Mouse (Mus musculus) megakaryocyte, embryonic 14.5 days (primary cell): Measurements from ENCODE around the gene Trim46.

Source experiments
- FLI1 ChIP-seq: IDR thresholded peaks from 2 replicates; pipeline ENCODE4 v1.6.1; 2012; ENCODE audit warnings: low read length, inconsistent platforms, mixed read lengths
- GATA1 ChIP-seq: IDR thresholded peaks from 3 replicates; pipeline ENCODE4 v1.6.1; 2012; ENCODE audit warnings: mixed read lengths, low read length, inconsistent platforms, borderline replicate concordance

GRCm38 (mm10) chr3:89219546-89219945 lies 26.6 kb downstream of the Trim46 start:
- TF ChIP-seq GATA1 (no peak), FLI1 (no peak)
